ENCODE assay signal across 8 mouse cellular contexts in genomic region chr6:54917523-54917922, GRCm38 (mm10). TPM values are rescaled to one million over a fixed set of nuclear protein-coding genes. Genes with fewer than 3 reads are reported as not detected.
DNase-seq lines count a peak whose midpoint lies in the region; ATAC-seq and TF ChIP-seq lines count a peak whose summit lies in the region.

No protein-coding gene starts in this region.

- H3K9ac ChIP-seq in neural tube, embryonic 15.5 days (replicated peaks) = no peak overlapping the region
- no peak overlapping the region for H3K9ac ChIP-seq in neural tube, embryonic 11.5 days (ENCODE audit: low read length)

- no peak overlapping the region for H3K4me2 ChIP-seq in neural tube, embryonic 15.5 days
- H3K4me2 ChIP-seq in neural tube, embryonic 11.5 days (ENCODE audit: low read depth) = no peak overlapping the region

- H3K27me3 ChIP-seq in neural tube, embryonic 15.5 days (replicated peaks) = no peaks in the 10 kb centered on the region
- no peaks in the 10 kb centered on the region for H3K27me3 ChIP-seq in neural tube, embryonic 11.5 days (ENCODE audit: control insufficient read depth, insufficient read depth, low read length)

- H3K27ac ChIP-seq in neural tube, embryonic 15.5 days (replicated peaks) = no peak overlapping the region
- no peak overlapping the region for H3K27ac ChIP-seq in left cerebral cortex, adult 2 months
- no peak overlapping the region for H3K27ac ChIP-seq in neural tube, embryonic 11.5 days (ENCODE audit: low read depth, low read length)

- intact Hi-C loops in heart, postnatal 36 days (cut with DNase I) = loop anchor here (1.0 to 5.0 kb wide), 6 partner anchors 55 to 249 kb away; partner anchors contain the start of genes Ggct and Nod1
- intact Hi-C loops in left cerebral cortex, adult 2 months (cut with DNase I) = loop anchor here (1.0 to 5.0 kb wide), 3 partner anchors 75 to 255 kb away; partner anchors contain the start of gene Ggct

- DNase-seq in neural tube, embryonic 10.5 days (ENCODE audit: extremely low spot score, low spot score) = peak; percentile 35
- DNase-seq in R1 (ENCODE audit: low read depth, low spot score) = peak; percentile 72
- peak; percentile 69 for DNase-seq in embryo, embryonic 10.5 days (ENCODE audit: low spot score)
- peak; percentile 73 to 76 for DNase-seq in heart, postnatal 36 days
- DNase-seq in left cerebral cortex, adult 2 months (ENCODE audit: extremely low spot score in 1 of 2, low spot score in 2 of 2) = peak; percentile 30 to 33
- peak; percentile 41 for DNase-seq in neural tube, embryonic 11.5 days (ENCODE audit: low spot score)
- DNase-seq in urinary bladder, postnatal 4 days (ENCODE audit: low spot score in 2 of 2) = peak; percentile 22 to 59

- 47% methylated on average over 4 of the region's 4 CpGs for WGBS in neural tube, embryonic 15.5 days
- WGBS in neural tube, embryonic 11.5 days = 45% methylated on average over 4 of the region's 4 CpGs

- TF ChIP-seq CTCF in left cerebral cortex, adult 2 months (IDR thresholded peaks at IDR 0.05) = peak; percentile 71

- H3K36me3 ChIP-seq in neural tube, embryonic 15.5 days = no peaks in the 10 kb centered on the region
- H3K36me3 ChIP-seq in neural tube, embryonic 11.5 days (ENCODE audit: control insufficient read depth, insufficient read depth, low read length) = no peaks in the 10 kb centered on the region

- no peaks in the 10 kb centered on the region for H3K9me3 ChIP-seq in neural tube, embryonic 15.5 days (replicated peaks)
- H3K9me3 ChIP-seq in neural tube, embryonic 11.5 days (ENCODE audit: control insufficient read depth, low read length) = no peaks in the 10 kb centered on the region

- H3K4me3 ChIP-seq in neural tube, embryonic 15.5 days (replicated peaks) = no peak overlapping the region
- H3K4me3 ChIP-seq in left cerebral cortex, adult 2 months = no peak overlapping the region
- H3K4me3 ChIP-seq in neural tube, embryonic 11.5 days (ENCODE audit: low read depth, low read length) = no peak overlapping the region

- no peaks in the 10 kb centered on the region for H3K4me1 ChIP-seq in neural tube, embryonic 15.5 days
- H3K4me1 ChIP-seq in neural tube, embryonic 11.5 days (ENCODE audit: control insufficient read depth, insufficient read depth, low read length) = no peaks in the 10 kb centered on the region

- ATAC-seq in neural tube, embryonic 15.5 days (ENCODE audit: low FRiP score) = no peak
- ATAC-seq in neural tube, embryonic 11.5 days (ENCODE audit: insufficient read depth, low FRiP score, low TSS enrichment) = no peak

RNA-seq across cellular contexts. Expression of gene Nod1, which starts 54.9 kb away (rescaled TPM):
- polyA plus RNA-seq in neural tube, embryonic 15.5 days (2015; fragmentation: Nextera tagmentation; extraction: Ambion mirVana) = 3.6 and 4.5 TPM in 2 replicates
- 10 to 100 TPM; 19.8 to 21.2 TPM for total RNA-seq in heart, postnatal 36 days (2021)
- 1 to 10 TPM; 3.4 to 4.3 TPM for total RNA-seq in left cerebral cortex, adult 2 months (2021)
- 2.3 and 3.0 TPM in 2 replicates for polyA plus RNA-seq in neural tube, embryonic 11.5 days (2014; fragmentation: Nextera tagmentation; extraction: Ambion mirVana)
